Mouse (Mus musculus): ENCODE results near the gene Adam12.
A peak's percentile ranks its signal among the peaks of the same experiment; 100 is the strongest.

The Adam12 gene

DNA sequence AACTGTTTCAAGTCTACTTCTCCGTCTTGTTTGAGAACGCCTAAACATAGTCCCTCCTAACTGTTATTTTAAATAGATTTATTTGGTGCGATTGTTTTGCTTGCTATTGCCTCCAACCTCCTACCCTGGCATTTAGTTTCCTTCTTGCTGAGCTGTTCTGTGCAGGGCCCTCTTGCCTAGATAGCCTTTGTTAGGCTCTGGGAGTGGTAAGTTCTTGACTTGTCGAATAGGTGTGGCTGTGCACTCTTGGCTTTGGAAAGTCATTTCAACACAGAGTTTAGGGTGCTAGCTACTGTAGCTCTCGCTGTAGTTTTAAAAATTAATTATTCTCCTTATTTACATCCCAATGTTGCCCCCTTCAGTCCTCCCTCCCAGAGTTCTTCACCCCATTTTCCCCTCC lies 222.8 kb downstream of the Adam12 start:
- no peak for DNase-seq (ENCODE audit: low spot score)

DNA sequence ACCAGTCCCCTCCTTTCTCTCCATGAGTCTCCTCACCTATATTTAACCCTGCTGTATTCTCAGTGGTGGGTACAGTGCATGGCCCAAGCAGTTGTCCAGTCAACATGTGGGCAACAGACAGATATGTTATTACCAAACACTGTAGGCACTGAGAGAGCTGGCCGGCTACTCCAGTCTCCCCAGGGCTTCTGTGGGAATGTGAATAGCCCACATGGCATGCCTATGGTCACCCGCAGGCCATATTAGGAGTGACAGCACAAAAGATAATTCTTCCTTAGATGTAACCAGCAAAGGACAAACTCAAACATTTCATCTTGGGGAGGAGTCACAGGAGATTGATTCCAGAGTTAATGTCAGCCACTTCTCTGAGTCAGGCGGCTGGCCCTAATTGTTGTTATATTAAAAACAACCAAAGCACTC lies 224.0 kb downstream of the Adam12 start:
- DNase-seq (ENCODE audit: low spot score), result no peak

DNA sequence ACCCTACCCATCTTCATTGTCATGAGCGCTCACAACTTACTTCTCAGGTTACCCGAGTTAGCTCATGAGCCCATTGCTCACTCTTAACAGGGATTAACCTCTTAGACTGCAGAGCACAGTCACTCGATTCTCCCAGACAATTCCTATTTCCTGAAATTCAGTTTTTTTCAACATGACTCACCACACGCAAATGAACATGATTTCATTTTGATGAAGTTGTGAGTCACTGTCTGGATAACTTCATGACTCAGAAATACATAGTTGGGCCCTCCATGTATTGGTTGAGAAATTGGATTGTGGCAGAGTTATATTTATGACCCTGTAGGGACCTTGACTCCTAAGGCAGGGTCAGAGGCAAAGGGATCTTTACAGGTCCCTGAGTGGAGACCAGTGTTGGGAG lies 230.4 kb downstream of the Adam12 start:
- DNase-seq (ENCODE audit: low spot score), result no peak

DNA sequence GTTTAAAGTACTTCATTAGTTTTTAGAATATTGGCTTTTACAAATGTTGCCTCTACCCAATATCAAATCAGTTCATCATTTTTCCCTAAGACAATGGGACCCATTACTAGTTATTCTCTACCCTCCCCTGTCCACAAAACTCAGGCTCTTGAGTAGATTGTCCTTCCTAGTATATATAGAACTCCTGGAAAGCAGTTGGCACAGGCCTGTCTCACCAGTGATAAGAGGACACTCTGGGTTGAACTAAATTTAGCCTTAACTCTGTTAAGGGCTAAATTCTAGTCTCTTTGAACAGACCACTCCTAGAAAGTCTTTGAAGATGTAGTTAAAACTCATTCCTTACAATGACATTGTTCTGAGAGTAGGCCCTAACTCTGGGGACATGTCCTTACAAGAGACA lies 241.0 kb downstream of the Adam12 start:
- DNase-seq (ENCODE audit: low spot score), result no peak

DNA sequence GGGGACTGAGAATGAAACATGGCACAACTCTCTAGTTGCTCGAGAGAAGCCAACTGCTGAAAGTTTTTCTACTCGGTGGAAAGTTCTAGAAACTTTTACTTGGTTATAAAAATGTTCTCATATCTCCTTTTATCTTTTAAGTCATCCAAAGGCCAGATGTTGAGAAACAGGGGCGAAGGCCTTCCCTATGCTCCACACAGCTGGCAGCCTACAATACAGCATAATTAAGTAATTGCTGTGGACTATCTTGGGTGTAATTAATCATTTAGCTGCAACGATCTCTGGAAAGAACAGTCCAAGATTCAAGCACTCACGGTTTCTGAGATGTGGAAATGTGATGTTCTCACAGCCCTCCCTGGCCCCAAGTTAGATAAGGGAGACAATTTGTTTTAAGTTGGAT lies 243.6 kb downstream of the Adam12 start:
- no peak for DNase-seq (ENCODE audit: low spot score)

DNA sequence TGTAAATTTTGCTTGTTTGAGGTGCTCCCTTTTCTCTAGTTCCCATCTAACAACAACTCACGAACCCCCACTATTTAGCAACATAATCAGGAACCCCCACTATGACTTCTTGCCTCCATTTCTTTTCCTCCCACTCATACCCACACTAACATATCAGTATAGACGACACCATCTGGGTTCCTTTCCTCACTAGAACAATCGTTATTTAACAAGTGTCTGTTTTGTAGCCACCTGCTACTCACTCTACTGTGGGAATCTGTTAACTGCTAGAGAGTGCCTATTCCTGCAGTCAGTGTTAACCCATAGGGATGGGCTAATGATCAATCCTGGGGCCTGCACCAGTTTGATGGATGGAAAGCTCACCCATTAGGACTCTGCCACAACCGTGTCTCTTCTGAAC lies 245.7 kb downstream of the Adam12 start:
- DNase-seq (ENCODE audit: low spot score), result no peak

DNA sequence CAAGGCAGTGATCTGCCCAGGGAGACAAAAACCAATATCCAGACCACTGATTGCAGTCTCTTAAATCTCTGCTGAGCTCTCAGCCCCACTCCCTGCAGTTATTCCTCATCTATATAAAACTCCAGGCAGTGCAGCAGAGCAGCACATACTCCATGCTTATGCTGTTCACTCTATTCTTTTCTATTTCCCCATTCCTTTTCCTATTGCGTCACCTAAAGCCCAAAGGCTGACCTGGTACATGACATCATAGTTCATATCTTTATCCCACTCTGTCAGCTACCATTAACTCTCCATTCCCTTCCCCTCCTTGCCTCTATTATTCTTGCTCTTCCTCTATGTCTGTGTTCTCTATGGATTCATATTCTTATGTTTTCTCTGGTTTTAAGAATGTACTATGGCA lies 246.3 kb downstream of the Adam12 start:
- DNase-seq (ENCODE audit: low spot score), result no peak

DNA sequence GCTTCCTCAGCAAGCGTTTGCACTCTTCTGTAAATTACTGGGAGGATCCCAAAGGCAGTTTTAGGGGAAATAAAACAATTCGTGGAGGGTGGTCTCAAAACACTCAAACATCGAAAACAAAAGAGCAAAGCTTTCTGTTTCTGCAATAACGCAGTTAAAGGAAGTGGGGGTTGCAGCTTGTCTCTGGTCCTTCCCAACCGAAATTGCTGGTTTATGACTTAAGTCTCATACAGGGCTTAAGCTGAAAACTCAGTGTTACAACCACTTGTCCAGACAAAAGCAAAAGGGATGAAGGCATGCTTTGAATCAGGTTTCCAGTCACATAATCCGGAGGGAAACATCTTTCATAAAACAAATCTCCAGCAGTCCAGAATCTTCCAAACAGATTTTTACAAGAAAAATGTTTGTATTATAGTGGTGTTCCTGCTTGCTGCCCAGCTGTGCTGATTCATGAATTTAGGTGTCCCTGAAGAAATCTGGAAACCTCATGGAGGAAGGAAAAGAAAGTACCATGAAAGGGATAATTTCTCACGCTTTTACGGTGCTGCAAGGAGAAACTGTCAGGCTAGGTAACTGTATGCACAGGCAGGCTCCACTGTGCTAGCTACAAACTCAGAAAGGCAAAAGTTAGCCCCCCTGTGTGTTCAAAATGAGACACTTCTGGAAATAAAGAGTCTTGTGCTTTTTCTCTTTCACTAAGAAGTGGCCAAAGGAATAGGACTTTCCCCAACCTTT lies 255.4 kb downstream of the Adam12 start:
- no peak for DNase-seq (ENCODE audit: low spot score)

DNA sequence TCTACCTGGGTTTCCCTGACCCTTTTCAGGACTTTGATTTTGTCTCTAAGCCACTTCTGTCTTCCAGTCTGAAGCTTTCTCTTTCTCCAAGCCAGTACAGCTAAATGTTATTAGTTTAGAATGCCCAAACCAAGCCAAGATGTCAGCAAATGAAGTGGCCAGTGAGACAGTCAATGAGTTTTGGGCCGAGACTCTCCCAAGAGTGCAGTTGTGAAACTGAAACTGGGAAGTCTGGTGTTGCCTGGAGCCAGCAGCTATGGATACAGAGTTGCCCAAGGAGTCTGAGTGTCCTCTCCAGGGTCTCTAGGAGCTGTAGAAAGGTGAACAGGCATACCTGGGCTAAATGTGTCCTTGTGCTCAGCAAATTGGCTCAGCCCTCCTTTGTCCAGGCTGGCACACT lies 260.9 kb downstream of the Adam12 start:
- no peak for DNase-seq (ENCODE audit: low spot score)

DNA sequence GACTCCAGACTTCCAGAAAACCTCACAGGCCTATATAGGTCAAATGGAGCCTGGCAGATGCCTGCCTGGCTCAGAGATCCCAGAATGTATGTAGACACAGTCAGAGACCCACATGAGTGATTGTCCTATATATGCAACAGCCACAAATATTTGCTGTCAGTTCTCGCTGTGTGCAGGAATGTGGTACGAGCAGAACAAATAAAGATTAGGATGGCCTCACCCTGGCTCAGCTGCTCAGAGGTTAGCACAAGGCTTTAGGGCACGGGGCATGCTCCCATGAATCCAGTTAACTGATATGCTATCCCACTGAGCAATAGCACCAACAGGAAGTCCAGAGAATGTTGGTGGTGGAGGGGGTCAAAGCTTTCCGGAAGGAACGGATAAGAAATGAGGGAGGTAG lies 261.5 kb downstream of the Adam12 start:
- DNase-seq (ENCODE audit: low spot score), result no peak

DNA sequence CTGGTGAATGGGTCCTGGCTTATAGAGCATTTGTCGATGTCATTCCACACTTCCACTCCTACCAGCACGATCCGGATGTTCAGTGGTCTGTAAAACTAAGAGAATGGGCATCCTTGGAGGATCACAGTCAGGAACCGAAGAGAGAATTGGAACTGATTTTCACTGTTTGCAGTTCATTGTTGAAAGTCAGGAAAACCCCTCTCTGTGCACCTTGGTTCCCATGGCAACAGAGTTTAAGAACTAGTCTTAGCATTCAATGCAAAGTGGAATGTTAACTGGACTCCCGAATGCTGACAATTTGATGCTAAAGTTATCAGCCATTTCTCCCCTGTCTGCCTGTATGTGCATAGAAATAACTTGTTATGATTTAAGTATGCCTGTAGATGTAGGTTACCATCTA lies 264.0 kb downstream of the Adam12 start:
- DNase-seq (ENCODE audit: low spot score), result no peak

DNA sequence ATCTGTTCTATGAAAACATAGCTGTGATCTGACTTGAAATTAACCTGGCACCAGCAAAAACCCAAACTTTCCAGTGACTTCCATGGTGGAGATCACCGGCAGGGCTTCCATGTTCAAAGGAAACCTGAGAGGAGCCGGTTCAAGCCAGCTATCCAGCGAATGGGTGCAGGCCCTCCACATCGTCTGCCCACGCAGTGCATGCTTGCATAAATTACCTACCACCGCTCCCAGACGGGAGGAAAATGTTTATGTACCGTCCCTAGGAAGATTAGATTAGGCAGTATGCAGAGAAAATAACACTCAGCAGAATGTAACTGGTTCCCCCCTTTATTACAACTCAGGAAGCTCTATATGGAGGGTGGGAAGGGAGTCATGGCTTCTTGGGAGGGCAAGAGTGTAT lies 268.4 kb downstream of the Adam12 start:
- no peak for DNase-seq (ENCODE audit: low spot score)

DNA sequence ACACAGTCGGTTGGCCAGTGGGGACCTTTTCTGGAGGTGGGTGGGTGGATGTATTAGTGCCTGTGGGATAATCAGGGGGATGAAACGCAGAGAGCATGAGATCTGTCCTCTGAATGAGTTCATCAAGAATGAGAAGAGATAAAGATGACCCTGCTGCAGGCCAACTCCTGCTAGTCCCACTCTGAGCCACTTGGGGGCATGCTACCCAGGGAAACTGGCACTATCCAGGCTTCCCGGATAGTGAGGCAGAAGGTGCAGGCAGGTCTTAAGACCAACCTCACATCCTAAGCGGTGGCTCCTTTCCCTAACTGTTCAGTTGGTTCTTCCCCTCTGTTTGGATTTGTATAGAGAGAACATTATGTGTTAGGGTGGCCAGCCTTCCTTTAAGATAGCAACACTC lies 272.7 kb downstream of the Adam12 start:
- DNase-seq (ENCODE audit: low spot score), result peak; percentile 16

DNA sequence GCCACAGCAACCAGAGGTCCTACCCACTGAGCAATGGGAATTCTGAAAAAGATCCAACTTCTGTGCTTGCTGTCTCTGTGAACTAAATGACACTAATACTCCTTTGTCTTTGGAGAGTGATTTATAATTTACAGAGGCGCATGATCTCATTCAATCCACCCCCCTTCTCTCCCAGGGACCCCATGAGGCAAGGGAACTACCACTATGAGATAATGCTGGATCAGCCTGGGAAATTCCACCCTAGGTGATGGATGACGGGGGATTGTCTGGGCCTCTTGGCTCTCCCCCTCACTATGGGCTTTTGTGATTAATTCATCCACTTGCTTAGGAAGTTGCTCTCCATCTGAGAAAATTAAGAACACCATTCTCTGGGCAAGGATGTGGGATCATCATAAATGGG lies 274.1 kb downstream of the Adam12 start:
- no peak for DNase-seq (ENCODE audit: low spot score)

DNA sequence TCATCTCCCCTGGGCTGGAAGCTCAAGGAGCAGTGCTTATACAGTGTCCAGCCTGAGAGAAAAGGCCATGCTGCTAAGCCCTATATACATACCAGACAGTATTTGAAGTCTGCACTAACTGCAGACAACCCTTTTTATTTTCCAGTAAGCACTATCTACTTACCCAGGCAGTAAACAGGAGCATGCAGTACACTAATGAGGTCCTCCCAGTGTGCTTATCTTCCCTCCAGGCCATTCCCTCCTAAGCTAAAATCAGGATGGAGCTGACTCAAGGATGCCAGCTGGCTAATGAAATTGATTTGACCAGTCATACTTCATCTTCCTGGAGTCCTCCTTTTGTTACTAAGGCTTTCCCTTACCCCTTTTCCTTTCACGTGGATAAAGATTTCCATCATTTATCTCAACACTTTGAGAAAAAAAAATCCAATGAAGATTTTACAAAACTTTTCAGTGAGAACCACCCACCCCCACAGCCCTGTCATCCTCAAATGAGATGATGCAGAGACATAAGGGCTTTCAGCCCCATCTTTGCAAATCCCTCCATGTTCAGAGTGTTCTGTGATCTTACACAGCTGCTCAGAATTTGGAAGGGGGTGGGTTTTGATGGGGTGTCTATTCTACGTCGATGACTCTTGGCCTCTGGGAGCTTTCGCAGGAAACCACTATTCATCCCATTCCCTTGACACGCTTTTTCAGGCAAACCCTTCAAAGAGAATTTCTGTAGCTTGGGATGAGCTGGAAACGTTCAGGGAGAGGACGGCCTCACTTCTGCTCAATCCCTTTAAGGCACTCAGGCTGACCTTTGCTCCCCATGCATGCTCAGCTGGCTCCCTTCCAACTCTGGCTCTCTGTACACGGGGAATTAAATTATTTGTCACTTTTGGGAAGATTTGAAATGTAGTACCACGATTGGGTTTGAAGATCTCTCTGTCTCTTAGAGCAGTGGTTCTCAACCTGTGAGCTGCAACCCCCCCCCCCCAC lies 277.5 kb downstream of the Adam12 start:
- no peak for DNase-seq (ENCODE audit: low spot score)

DNA sequence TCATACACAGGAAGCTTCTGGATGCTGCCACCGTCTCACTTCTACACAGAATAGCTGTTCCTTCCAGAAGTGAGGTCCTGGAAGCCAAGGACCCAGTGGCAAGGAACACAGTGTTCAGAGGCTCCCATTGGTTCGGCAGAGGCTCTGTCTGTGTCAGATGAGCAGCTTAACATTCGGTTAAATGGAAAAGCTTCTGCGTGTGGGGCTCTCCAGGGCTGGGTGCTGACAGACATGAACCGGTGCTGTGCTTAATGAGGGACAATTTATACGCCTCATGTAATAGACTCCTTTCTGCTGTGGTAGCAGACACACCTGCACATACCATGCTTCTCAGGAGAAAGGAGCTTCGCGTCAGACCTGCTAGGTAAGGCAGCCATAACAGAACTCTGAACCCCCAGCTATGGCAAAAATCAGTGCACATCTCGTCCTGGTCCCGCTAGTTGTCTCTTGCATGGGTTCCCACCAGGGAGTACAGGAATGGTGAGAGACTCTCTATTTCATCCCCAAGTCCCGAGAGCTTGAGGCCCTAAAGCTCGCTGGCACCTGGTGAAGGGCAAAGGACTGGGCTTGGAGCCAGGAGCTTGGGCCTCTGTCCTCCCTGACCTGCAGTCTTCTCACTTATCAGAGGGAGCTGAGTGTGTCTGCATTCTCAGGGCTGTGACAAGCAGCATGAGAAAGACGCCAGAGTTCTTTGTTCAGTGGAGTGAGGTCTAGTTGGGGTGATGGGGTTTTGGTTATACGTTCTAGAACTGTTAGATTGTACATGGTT lies 280.0 kb downstream of the Adam12 start:
- DNase-seq (ENCODE audit: low spot score), result peak; percentile 45

DNA sequence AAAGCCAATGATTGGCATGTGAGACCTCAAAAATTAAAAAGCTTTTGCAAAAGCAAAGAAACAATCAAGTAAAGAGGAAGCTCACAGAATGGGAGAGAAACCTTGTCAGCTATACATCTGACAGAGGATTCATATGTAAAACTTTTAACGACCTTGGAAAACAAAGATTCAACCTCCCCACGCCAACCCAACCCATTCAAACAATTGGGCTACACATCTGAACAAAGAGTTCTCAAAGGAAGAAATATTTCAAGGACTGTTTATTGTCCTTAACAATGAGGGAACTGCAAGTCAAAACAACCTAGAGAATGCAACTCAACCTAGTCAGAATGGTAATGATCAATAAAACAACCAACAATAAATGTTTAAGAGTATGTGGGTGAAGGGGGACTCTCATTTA lies 284.6 kb downstream of the Adam12 start:
- no peak for DNase-seq (ENCODE audit: low spot score)

DNA sequence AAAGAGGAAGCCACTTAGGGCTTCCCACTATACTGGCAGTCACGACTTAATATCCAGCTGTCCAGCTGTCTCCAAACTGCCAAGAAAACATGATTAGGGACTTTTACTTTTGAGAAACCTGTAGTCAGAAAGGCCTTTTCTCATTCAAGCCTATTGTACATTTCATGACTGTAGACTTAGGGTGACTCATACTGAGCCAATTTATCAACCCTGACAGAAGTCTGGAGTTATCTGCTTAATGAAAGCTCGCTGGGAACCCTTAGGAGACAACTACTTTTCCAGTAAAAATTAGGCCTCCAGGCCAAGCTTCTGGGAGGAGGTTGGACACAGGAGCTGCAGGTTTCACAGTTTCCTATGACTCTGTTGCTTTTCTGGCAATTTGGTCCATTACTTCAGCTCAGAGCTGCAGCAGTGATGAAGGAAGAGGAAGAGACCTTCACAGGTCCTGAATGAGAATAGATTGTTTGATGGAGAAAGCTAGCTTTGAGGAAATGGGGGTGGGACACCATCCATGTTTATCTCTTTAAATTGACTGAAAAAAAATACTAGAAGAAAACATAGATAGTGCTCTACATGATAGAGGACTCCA lies 285.1 kb downstream of the Adam12 start:
- DNase-seq (ENCODE audit: low spot score), result no peak

DNA sequence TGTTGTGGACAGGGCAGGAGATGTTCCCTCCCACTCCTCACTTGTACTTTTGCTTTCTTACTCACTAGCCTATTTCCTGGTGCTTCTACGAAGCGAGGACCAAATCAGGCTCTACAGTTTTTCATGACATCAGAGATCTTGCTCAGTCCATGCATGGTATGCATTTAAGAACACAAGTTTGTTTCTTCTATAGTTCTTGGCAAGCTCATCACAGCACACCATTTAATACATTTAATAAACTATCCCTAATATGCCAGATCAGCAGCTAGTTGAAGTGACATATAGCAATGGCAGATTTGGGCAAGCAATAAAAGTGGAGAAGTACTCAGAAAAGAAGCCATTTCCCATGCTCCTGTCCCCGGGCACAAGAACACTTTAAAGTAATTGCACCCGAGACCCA lies 285.8 kb downstream of the Adam12 start:
- DNase-seq (ENCODE audit: low spot score), result no peak

DNA sequence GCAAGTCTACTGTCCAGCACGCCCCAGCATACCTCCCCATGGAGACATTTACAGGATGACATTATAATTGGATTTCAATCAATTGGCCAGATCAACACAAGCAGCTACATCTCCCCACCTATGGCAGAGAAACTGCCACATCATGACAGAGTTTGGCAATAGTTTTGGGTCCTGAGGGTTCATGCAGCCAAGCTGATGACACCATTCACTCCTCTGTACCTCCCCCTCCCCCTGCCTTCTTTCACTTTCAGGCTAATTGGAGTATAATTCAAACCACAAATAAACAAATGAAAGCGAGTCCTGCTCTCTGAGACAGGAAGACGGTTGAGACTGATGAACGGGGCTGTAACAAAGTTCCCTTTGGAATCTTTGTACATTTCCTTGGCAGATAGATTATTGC lies 291.5 kb downstream of the Adam12 start:
- DNase-seq (ENCODE audit: low spot score), result no peak

DNA sequence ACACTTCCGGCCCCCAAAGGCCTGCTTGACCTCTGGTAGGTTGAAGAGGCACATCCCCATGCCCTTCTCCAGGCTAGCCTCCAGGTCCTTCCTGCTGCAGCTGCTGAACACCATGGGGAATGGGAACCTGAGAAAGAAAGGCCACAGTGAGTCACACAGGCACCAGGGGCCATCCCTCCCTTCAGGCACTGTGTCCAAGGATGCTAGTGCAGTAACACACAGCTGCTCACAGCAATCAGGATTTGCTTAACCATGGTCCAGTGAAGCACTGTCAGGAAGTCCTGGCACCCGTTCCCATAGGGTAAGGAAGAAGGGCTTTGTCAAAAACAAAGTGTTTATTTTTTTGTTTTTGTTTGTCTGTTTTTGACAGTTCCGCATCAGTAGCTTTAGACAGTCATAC lies 294.5 kb downstream of the Adam12 start:
- DNase-seq (ENCODE audit: low spot score), result no peak

DNA sequence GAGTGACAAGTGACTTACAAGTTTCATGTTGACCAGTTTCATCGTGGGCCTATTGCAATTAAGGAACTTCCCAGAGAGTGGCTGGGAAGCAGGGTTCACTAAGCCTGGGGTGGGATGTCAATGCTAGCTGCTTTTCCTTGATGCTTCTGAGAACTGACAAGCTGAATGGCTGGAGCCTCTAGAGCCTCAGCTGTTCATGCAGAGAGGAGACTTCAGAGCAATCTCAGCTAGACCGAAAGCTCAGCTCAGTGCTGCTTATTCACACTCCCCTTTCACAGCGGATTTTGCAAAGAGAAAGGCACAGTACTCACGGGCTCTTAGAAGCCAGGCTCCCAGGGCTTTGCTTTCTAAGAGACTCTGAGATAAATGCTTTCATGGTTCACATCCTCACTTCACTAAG lies 295.6 kb downstream of the Adam12 start:
- no peak for DNase-seq (ENCODE audit: low spot score)
